Comparison of ENCODE assay signal across 9 mouse cellular contexts in genomic region chr11:90032807-90033206, GRCm38 (mm10). TPM values are rescaled to one million over a fixed set of nuclear protein-coding genes. Genes with fewer than 3 reads are reported as not detected.
A peak's percentile ranks its signal among the peaks of the same experiment; 100 is the strongest.
DNase-seq lines count a peak whose midpoint lies in the region; ATAC-seq lines count a peak whose summit lies in the region.
"Had no signal": no experiment of that assay in that cellular context is flagged by ENCODE, and none has a peak within 500 bp of the region (broad histone marks: within the 10 kb centered on the region; RNA-seq: fewer than 3 reads in every experiment).

No protein-coding gene starts in this region.

- peak overlapping the region; percentile 55 for H3K4me2 ChIP-seq in heart, embryonic 11.5 days
- peak overlapping the region; percentile 41 for H3K4me2 ChIP-seq in hindbrain, embryonic 12.5 days (replicated peaks)

- no peak for DNase-seq in heart, postnatal 25 days (ENCODE audit: low spot score)
- DNase-seq in lung, postnatal 36 days, result peak; percentile 70
- no peak for DNase-seq in MN1 (ENCODE audit: low spot score)
- no peak for DNase-seq in left cerebral cortex, postnatal 10 days (ENCODE audit: extremely low spot score in 1 of 2, low spot score in 2 of 2)

- intact Hi-C loops in heart, postnatal 25 days (cut with DNase I), result loop anchor here (5.0 kb wide), 1 partner anchor 214 kb away; the partner anchor contains the start of gene Mmd
- intact Hi-C loops in left cerebral cortex, postnatal 10 days (cut with DNase I), result loop anchor here (5.0 kb wide), 1 partner anchor 134 kb away; no protein-coding TSS in a partner anchor

- WGBS in heart, embryonic 11.5 days (ENCODE audit: insufficient replicate concordance), result 5% methylated on average over 8 of the region's 8 CpGs
- 22% methylated on average over 8 of the region's 8 CpGs for WGBS in hindbrain, embryonic 12.5 days

- peaks cover 2% of the 10 kb centered on the region for H3K9me3 ChIP-seq in heart, embryonic 11.5 days (replicated peaks; ENCODE audit: control insufficient read depth, low read length)
- H3K9me3 ChIP-seq in hindbrain, embryonic 12.5 days (replicated peaks), result peaks cover 3% of the 10 kb centered on the region; the same call in 1 of the 2 replicates

- ATAC-seq in heart, embryonic 11.5 days (replicated peaks; ENCODE audit: insufficient number of reproducible peaks, low FRiP score, low TSS enrichment), result no peak
- no peak for ATAC-seq in hindbrain, embryonic 12.5 days (ENCODE audit: low FRiP score)
- ATAC-seq in frontal cortex, adult (ENCODE audit: low TSS enrichment), result no peak
- ATAC-seq: inflammation-experienced regulatory T-cells, adult 6 months had no signal

- H3K36me3 ChIP-seq in heart, embryonic 11.5 days (ENCODE audit: control insufficient read depth, insufficient read depth, low read length), result 0 out of 2 replicates have a peak, but pooled peaks cover 5% of the 10 kb centered on the region
- H3K36me3 ChIP-seq in hindbrain, embryonic 12.5 days, result no peaks in the 10 kb centered on the region

- H3K4me3 ChIP-seq in heart, embryonic 11.5 days (ENCODE audit: low read depth, low read length), result peak overlapping the region; percentile 46
- H3K4me3 ChIP-seq in brown adipose tissue, adult 24 weeks (ENCODE audit: insufficient read depth, low read depth, low read length), result peak overlapping the region; percentile 21; the same call in 1 of the 2 replicates
- peak overlapping the region; percentile 6; the same call in 1 of the 2 replicates for H3K4me3 ChIP-seq in hindbrain, embryonic 12.5 days

- peaks cover 15% of the 10 kb centered on the region for H3K27me3 ChIP-seq in heart, embryonic 11.5 days (ENCODE audit: control insufficient read depth, insufficient read depth, low read length)
- H3K27me3 ChIP-seq in hindbrain, embryonic 12.5 days, result peaks cover 24% of the 10 kb centered on the region

- no peak overlapping the region for H3K27ac ChIP-seq in heart, embryonic 11.5 days (ENCODE audit: low read depth, low read length)
- no peak overlapping the region for H3K27ac ChIP-seq in brown adipose tissue, adult 24 weeks (replicated peaks; ENCODE audit: low read depth, low read length)
- no peak overlapping the region for H3K27ac ChIP-seq in hindbrain, embryonic 12.5 days

- H3K9ac ChIP-seq in heart, embryonic 11.5 days (ENCODE audit: low read depth, low read length), result 0 out of 2 replicates have a peak overlapping the region, but pooled peaks have one; percentile 0
- no peak overlapping the region for H3K9ac ChIP-seq in hindbrain, embryonic 12.5 days

- H3K4me1 ChIP-seq in heart, embryonic 11.5 days (ENCODE audit: control insufficient read depth, insufficient read depth, low read length), result 0 out of 2 replicates have a peak, but pooled peaks cover 12% of the 10 kb centered on the region
- H3K4me1 ChIP-seq in brown adipose tissue, adult 24 weeks (ENCODE audit: control insufficient read depth, insufficient read depth, insufficient read length, low read length), result peaks cover 5% of the 10 kb centered on the region; the same call in 1 of the 2 replicates
- peaks cover 14% of the 10 kb centered on the region for H3K4me1 ChIP-seq in hindbrain, embryonic 12.5 days

RNA-seq across cellular contexts. Expression of gene Tmem100, which starts 2.7 kb away (rescaled TPM):
- 15.6 and 17.2 TPM in 2 replicates for polyA plus RNA-seq in heart, embryonic 11.5 days (2014; fragmentation: Nextera tagmentation; extraction: Ambion mirVana)
- 10 to 100 TPM; 16.9 to 23.8 TPM for total RNA-seq in heart, postnatal 25 days (2021)
- 4.9 and 9.5 TPM in 2 replicates for polyA plus RNA-seq in brown adipose tissue, adult 24 weeks (2012; ENCODE audit: insufficient read depth, insufficient read length, missing spikeins)
- 10.5 and 11.2 TPM in 2 replicates for polyA plus RNA-seq in hindbrain, embryonic 12.5 days (2016; fragmentation: Nextera tagmentation; extraction: Ambion mirVana)
- 10 to 100 TPM; 17.9 to 18.4 TPM for total RNA-seq in left cerebral cortex, postnatal 10 days (2021)
- polyA plus RNA-seq: inflammation-experienced regulatory T-cells, adult 6 months had no signal

RNA-seq across cellular contexts. Expression of gene Pctp, which starts 30.1 kb away (rescaled TPM):
- polyA plus RNA-seq in heart, embryonic 11.5 days (2014; fragmentation: Nextera tagmentation; extraction: Ambion mirVana), result 13.6 and 22.7 TPM in 2 replicates
- 1 to 10 TPM; 4.0 TPM for total RNA-seq in heart, postnatal 25 days (2021)
- 6.2 and 11.4 TPM in 2 replicates for polyA plus RNA-seq in brown adipose tissue, adult 24 weeks (2012; ENCODE audit: insufficient read depth, insufficient read length, missing spikeins)
- polyA plus RNA-seq in hindbrain, embryonic 12.5 days (2016; fragmentation: Nextera tagmentation; extraction: Ambion mirVana), result 4.3 and 4.6 TPM in 2 replicates
- total RNA-seq in left cerebral cortex, postnatal 10 days (2021), result under 1 TPM; 0.75 TPM
